Mouse (Mus musculus) heart, embryonic 11.5 days (tissue): ENCODE measurements around the gene Gm14308. TPM values are rescaled to one million over a fixed set of nuclear protein-coding genes. Genes with fewer than 3 reads are reported as not detected.
"Not testable (repeated sequence)": the region's sequence is repeated elsewhere in the genome, so short reads cannot be mapped to it uniquely, and the experiment has no call there.

Experiments used
- ATAC-seq: fragments of 200-750 bp; cut with Nextera tagmentation; replicated peaks from 2 replicates; pipeline ENCODE4 v1.8.0; 2017; ENCODE audit warnings: moderate library complexity; ENCODE audit not compliant: insufficient number of reproducible peaks, low FRiP score, low TSS enrichment
- H3K27ac ChIP-seq: fragments of 300-500 bp; sonication (generic); 2 replicates; pipeline ENCODE4 v1.5.1; 2014; ENCODE audit warnings: mild to moderate bottlenecking, low read depth, low read length
- H3K27me3 ChIP-seq: fragments of 300-500 bp; sonication (generic); 2 replicates; pipeline ENCODE4 v1.6.1; 2014; ENCODE audit warnings: mild to moderate bottlenecking, low read length, mixed read lengths; ENCODE audit not compliant: control insufficient read depth, insufficient read depth
- H3K36me3 ChIP-seq: fragments of 300-500 bp; sonication (generic); 2 replicates; pipeline ENCODE4 v1.6.1; 2014; ENCODE audit warnings: mild to moderate bottlenecking, low read length, moderate library complexity, mixed read lengths; ENCODE audit not compliant: control insufficient read depth, insufficient read depth
- H3K4me1 ChIP-seq: fragments of 300-500 bp; sonication (generic); 2 replicates; pipeline ENCODE4 v1.6.1; 2014; ENCODE audit warnings: low read length; ENCODE audit not compliant: control insufficient read depth, insufficient read depth
- H3K4me2 ChIP-seq: fragments of 300-500 bp; sonication (generic); 2 replicates; pipeline ENCODE4 v1.6.1; 2014; ENCODE audit warnings: mild to moderate bottlenecking, moderate library complexity
- H3K4me3 ChIP-seq: fragments of 300-500 bp; sonication (generic); 2 replicates; pipeline ENCODE4 v1.5.1; 2014; ENCODE audit warnings: low read depth, low read length
- H3K9ac ChIP-seq: fragments of 300-500 bp; sonication (generic); 2 replicates; pipeline ENCODE4 v1.6.1; 2014; ENCODE audit warnings: mild to moderate bottlenecking, low read depth, low read length, moderate library complexity
- H3K9me3 ChIP-seq: fragments of 300-500 bp; sonication (generic); replicated peaks from 2 replicates; pipeline ENCODE4 v1.6.1; 2016; ENCODE audit warnings: low read length; ENCODE audit not compliant: control insufficient read depth
- WGBS: fragments of 180-500 bp; shearing (Covaris S2); extraction: QIAGEN DNeasy Blood & Tissue Kit; methylation state at CpG from one replicate; pipeline ENCODE4 v1.1.7; 2014; ENCODE audit not compliant: insufficient replicate concordance; 5-methylcytosine and 5-hydroxymethylcytosine counted together
- polyA plus RNA-seq: library from polyadenylated mRNA; unstranded; fragments of >200 nt; fragmentation: Nextera tagmentation; extraction: Ambion mirVana; gene quantifications from 2 replicates; pipeline ENCODE4 v1.2.1, GENCODE M21; 2014

Gene Gm14308
- polyA plus RNA-seq = 14.0 and 20.6 TPM in 2 replicates

DNA sequence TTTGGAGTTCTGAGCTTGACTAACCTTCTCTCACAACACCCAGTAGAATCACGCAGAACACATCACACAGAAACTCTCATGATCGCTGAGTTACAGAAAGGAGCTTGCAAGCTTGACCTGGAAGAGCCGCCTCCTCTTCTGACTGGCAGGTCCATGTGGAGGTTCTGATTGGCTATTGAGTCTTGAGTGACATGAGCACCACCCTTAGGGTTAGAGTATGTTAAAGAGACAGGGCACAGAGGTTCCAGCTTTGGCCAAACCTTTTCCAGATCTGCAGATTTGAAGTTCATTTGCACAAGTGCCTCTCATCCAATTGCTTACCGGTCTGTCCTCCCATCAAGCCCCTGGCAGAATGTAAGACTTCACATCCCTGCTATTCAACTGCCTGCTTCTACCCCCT, at the start of gene Gm14308:
TSS of gene Gm14308 (minus strand) at position 101 of the 400 bp plus-strand sequence.
- no CpG with 5 or more reads among the region's 4 CpGs for WGBS
- not testable (repeated sequence) for H3K4me1 ChIP-seq, H3K9ac ChIP-seq, ATAC-seq, H3K4me2 ChIP-seq, H3K4me3 ChIP-seq, H3K27ac ChIP-seq, H3K9me3 ChIP-seq, H3K27me3 ChIP-seq, H3K36me3 ChIP-seq

DNA sequence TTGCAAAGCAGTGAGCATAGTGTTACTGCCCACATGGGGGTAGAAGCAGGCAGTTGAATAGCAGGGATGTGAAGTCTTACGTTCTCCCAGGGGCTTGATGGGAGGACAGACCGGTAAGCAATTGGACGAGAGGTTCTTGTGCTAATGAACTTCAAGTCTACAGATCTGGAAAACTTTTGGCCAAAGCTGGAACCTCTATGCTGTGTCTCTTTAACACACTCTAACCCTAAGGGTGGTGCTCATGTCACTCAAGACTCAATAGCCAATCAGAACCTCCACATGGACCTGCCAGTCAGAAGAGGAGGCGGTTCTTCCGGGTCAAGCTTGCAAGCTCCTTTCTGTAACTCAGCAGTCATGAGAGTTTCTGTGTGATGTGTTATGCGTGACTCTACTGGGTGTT, 34.1 kb upstream of the Gm14308 start, which contains the start of gene Zfp973:
TSS of gene Zfp973 (plus strand) at position 301 of the 400 bp plus-strand sequence.
- H3K36me3 ChIP-seq, H3K9ac ChIP-seq, H3K4me2 ChIP-seq, ATAC-seq, H3K27ac ChIP-seq, H3K4me3 ChIP-seq, H3K9me3 ChIP-seq, H3K27me3 ChIP-seq, H3K4me1 ChIP-seq: not testable (repeated sequence)
- WGBS = no CpG with 5 or more reads among the region's 6 CpGs

Other genes starting within 250 kb of the Gm14308 start
- gene Gm14435, start 212.8 kb downstream of the Gm14308 start, polyA plus RNA-seq = 14.3 and 19.5 TPM in 2 replicates
- 1.1 and 2.7 TPM in 2 replicates for gene Gm14434, start 149.6 kb downstream of the Gm14308 start, polyA plus RNA-seq
- gene Zfp967, start 115.3 kb downstream of the Gm14308 start, polyA plus RNA-seq = not detected in 2 replicates
- gene Zfp973, start 34.2 kb upstream of the Gm14308 start, polyA plus RNA-seq = 10.3 and 12.1 TPM in 2 replicates
- 26.1 and 33.7 TPM in 2 replicates for gene Gm14305, start 72.0 kb upstream of the Gm14308 start, polyA plus RNA-seq
- gene Gm14295, start 162.3 kb upstream of the Gm14308 start, polyA plus RNA-seq = 15.3 and 15.9 TPM in 2 replicates
- not detected in 2 replicates for gene Gm14408, start 194.8 kb upstream of the Gm14308 start, polyA plus RNA-seq